Mouse (Mus musculus) stomach, embryonic 16.5 days (tissue): ENCODE measurements at regions not wholly inside any gene's neighbourhood (a gene's known extent, or its start where the extent isn't known, plus 50 kb on each side); places are given as distances from the start of the nearest gene placed in this dataset.

Source experiments
- ATAC-seq: fragments of 200-750 bp; cut with Nextera tagmentation; 2 replicates; pipeline ENCODE4 v1.8.0; 2017; ENCODE audit warnings: moderate number of reproducible peaks, moderate TSS enrichment; ENCODE audit not compliant: insufficient read depth, low FRiP score
- H3K27ac ChIP-seq: fragments of 300-500 bp; sonication (generic); 2 replicates; pipeline ENCODE4 v1.5.1; 2014; ENCODE audit warnings: low read length
- H3K27me3 ChIP-seq: fragments of 300-500 bp; sonication (generic); 2 replicates; pipeline ENCODE4 v1.6.1; 2014; ENCODE audit warnings: low read length, control low read depth, mixed read lengths; ENCODE audit not compliant: control insufficient read depth, insufficient read depth
- H3K36me3 ChIP-seq: fragments of 300-500 bp; sonication (generic); 2 replicates; pipeline ENCODE4 v1.6.1; 2014; ENCODE audit warnings: low read length; ENCODE audit not compliant: control insufficient read depth, insufficient read depth
- H3K4me1 ChIP-seq: fragments of 300-500 bp; sonication (generic); 2 replicates; pipeline ENCODE4 v1.6.1; 2014; ENCODE audit warnings: low read length, control low read depth, mixed read lengths; ENCODE audit not compliant: control insufficient read depth, insufficient read depth
- H3K4me2 ChIP-seq: fragments of 300-500 bp; sonication (generic); 2 replicates; pipeline ENCODE4 v1.6.1; 2014; ENCODE audit warnings: low read depth, low read length, mixed read lengths
- H3K4me3 ChIP-seq: fragments of 300-500 bp; sonication (generic); replicated peaks from 2 replicates; pipeline ENCODE4 v1.5.1; 2014; ENCODE audit warnings: mild to moderate bottlenecking, low read length
- H3K9ac ChIP-seq: fragments of 300-500 bp; sonication (generic); 2 replicates; pipeline ENCODE4 v1.6.1; 2014; ENCODE audit warnings: low read length
- H3K9me3 ChIP-seq: fragments of 300-500 bp; sonication (generic); replicated peaks from 2 replicates; pipeline ENCODE4 v1.6.1; 2016; ENCODE audit warnings: low read length, control low read depth; ENCODE audit not compliant: control insufficient read depth
- WGBS: fragments of 180-500 bp; shearing (Covaris S2); extraction: QIAGEN DNeasy Blood & Tissue Kit; methylation state at CpG from one replicate; pipeline ENCODE4 v1.1.7; 2014; 5-methylcytosine and 5-hydroxymethylcytosine counted together

DNA sequence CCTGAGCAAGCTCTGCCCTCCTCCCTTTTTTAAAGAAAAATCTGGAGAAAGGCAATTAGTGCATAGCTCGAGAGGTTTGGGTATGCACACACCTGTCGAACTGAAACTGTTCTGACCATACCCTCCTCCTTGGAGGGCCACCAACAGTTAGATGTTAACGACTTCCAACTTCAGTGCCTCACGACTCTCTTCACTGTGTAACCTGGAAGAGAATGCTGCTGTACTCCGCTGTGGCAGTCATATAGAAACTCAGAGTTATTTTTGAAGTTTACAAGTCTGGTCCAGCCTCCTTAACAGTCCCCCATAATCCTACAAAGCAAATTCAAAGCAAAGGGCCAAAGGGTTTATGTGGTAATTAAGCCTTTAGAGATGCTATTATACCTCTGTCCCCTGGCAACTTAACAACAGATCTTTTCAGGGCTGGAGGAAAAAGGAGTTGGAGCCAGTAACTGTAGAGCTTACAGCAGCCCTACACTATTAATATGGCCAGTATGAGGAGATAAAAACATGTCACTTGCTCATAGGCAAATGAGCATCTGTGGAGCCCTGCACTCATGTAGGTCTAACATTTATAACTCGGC lies 51.7 kb upstream of the 1700066M21Rik start:
- H3K9ac ChIP-seq = no peak overlapping the region
- H3K27me3 ChIP-seq = no peaks in the 10 kb centered on the region
- H3K4me2 ChIP-seq = no peak overlapping the region
- H3K4me3 ChIP-seq = no peak overlapping the region
- WGBS = 69% methylated on average over 6 of the region's 6 CpGs
- no peaks in the 10 kb centered on the region for H3K36me3 ChIP-seq
- H3K4me1 ChIP-seq = no peaks in the 10 kb centered on the region
- H3K9me3 ChIP-seq = no peaks in the 10 kb centered on the region
- H3K27ac ChIP-seq = no peak overlapping the region
- ATAC-seq = no peak
